Mouse (Mus musculus) limb, embryonic 14.5 days (tissue): ENCODE measurements around the gene Adgrg5. TPM values are rescaled to one million over a fixed set of nuclear protein-coding genes. Genes with fewer than 3 reads are reported as not detected.

Source experiments
- ATAC-seq: fragments of 200-750 bp; cut with Nextera tagmentation; 2 replicates; pipeline ENCODE4 v1.8.0; 2017; ENCODE audit warnings: low read depth, moderate number of reproducible peaks, moderate TSS enrichment; ENCODE audit not compliant: low FRiP score
- DNase-seq: peaks from one replicate; pipeline ENCODE4 v3.0.0-alpha.2; 2015; ENCODE audit warnings: low spot score
- H3K27ac ChIP-seq: fragments of 300-500 bp; sonication (generic); replicated peaks from 2 replicates; pipeline ENCODE4 v1.5.1; 2014; ENCODE audit warnings: low read depth, mild to moderate bottlenecking, low read length, moderate library complexity, mixed read lengths
- H3K27me3 ChIP-seq: fragments of 300-500 bp; sonication (generic); 2 replicates; pipeline ENCODE4 v1.6.1; 2014; ENCODE audit warnings: low read length, mixed read lengths; ENCODE audit not compliant: control insufficient read depth, insufficient read depth
- H3K36me3 ChIP-seq: fragments of 300-500 bp; sonication (generic); 2 replicates; pipeline ENCODE4 v1.6.1; 2014; ENCODE audit warnings: mild to moderate bottlenecking, low read length, moderate library complexity, mixed read lengths; ENCODE audit not compliant: control insufficient read depth, insufficient read depth
- H3K4me1 ChIP-seq: fragments of 300-500 bp; sonication (generic); 2 replicates; pipeline ENCODE4 v1.6.1; 2014; ENCODE audit warnings: antibody characterized with exemption, low read length, mixed read lengths; ENCODE audit not compliant: control insufficient read depth, insufficient read depth
- H3K4me2 ChIP-seq: fragments of 300-500 bp; sonication (generic); replicated peaks from 2 replicates; pipeline ENCODE4 v1.6.1; 2014; ENCODE audit warnings: low read depth, mild to moderate bottlenecking, low read length, moderate library complexity; ENCODE audit not compliant: severe bottlenecking
- H3K4me3 ChIP-seq: fragments of 300-500 bp; sonication (generic); replicated peaks from 2 replicates; pipeline ENCODE4 v1.5.1; 2014; ENCODE audit warnings: low read length
- H3K9ac ChIP-seq: fragments of 300-500 bp; sonication (generic); 2 replicates; pipeline ENCODE4 v1.6.1; 2014; ENCODE audit warnings: mild to moderate bottlenecking, low read depth, low read length, moderate library complexity; ENCODE audit not compliant: severe bottlenecking
- H3K9me3 ChIP-seq: fragments of 300-500 bp; sonication (generic); 2 replicates; pipeline ENCODE4 v1.6.1; 2016; ENCODE audit warnings: low read length; ENCODE audit not compliant: control insufficient read depth
- POLR2A ChIP-seq: fragments of 200-500 bp; IDR thresholded peaks from 2 replicates; pipeline ENCODE4 v1.8.0; 2012; ENCODE audit warnings: inconsistent platforms, mild to moderate bottlenecking, moderate library complexity, borderline replicate concordance; ENCODE audit not compliant: insufficient read depth, insufficient read length; ENCODE audit errors: extremely low read depth
- WGBS: fragments of 180-500 bp; shearing (Covaris S2); extraction: QIAGEN DNeasy Blood & Tissue Kit; methylation state at CpG from one replicate; pipeline ENCODE4 v1.1.7; 2014; 5-methylcytosine and 5-hydroxymethylcytosine counted together
- polyA plus RNA-seq, 2 experiments: library from polyadenylated mRNA; depleted of rRNA in 1 of 2; stranded (reverse) in 1 of 2; unstranded in 1 of 2; fragments of >200 nt; fragmentation: Nextera tagmentation in 1 of 2; extraction: Ambion mirVana in 1 of 2; gene quantifications; 2 replicates each; pipeline versions ENCODE4 v1.2.1 to v1.2.3; 2012 to 2014

The Adgrg5 gene
- polyA plus RNA-seq, 2 experiments, result 0.33 to 0.45 TPM

DNA sequence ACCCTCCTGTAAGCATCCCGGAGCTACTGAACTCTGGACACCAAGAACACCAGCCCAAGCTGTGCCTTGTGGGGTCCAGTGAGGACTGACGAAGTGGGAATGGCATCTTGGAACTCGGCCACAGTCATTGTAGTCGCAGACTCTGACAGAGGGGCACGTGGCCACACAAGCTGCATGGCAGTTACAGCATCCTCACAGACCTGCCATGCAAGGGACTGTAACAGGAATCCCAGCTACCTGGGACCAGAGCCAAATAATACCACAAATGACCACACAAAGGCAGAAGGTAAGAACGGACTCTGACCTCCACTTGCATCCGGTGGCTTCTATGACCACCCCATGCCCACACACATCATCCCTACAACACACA lies 30.9 kb downstream of the Adgrg5 start:
- Histone ChIP-seq H3K9ac (no peak overlapping the region), H3K36me3 (no peaks in the 10 kb centered on the region), H3K27ac (no peak overlapping the region), H3K4me3 (no peak overlapping the region), H3K4me1 (no peaks in the 10 kb centered on the region), H3K4me2 (no peak overlapping the region), H3K27me3 (no peaks in the 10 kb centered on the region), H3K9me3 (no peaks in the 10 kb centered on the region)
- DNase-seq, result no peak
- no peak for TF ChIP-seq POLR2A
- ATAC-seq, result no peak
- WGBS, result 67% methylated on average over 7 of the region's 7 CpGs

DNA sequence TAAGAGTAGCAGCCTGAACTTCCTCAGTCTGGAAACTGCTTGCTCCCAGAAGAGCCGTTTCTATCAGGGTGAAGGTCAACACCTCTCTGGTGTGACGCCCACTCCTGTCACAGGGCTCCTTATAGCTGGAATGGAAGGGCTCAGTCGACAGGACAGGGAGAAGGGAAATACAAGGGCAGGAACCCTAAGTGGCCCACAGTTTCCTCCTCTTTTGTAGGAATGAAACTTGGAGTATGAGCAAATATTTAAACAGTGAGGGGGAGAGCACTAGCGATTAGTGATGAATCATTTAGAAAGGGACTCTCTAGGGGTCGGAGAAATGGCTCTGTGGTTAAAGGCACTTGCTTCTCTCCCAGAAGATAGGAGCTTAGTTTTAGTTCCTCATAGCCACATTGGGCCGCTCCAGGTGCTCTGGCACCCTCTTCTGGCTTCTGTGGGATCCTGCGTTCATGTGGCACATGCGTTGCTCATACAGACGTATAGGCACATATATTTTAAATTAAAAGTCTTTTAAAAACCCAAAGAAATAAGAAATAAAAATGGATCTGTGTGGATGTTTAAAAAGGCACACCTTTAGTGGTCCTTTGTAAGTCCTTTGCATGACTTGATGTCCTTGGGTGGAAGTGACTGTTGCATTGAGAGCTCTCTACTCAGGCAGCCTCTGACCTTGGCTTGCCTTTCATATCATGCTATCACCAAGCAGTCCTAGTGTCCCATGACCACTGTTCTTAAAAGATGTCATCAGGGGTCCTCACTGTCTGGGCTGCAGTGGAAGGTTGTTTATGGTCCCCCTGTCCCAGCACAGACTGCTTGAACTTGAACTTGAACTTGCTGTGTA lies 31.6 kb downstream of the Adgrg5 start:
- Histone ChIP-seq H3K4me2 (no peak overlapping the region), H3K4me3 (no peak overlapping the region), H3K27ac (no peak overlapping the region), H3K9ac (no peak overlapping the region), H3K4me1 (0 out of 2 replicates have a peak, but pooled peaks cover 5% of the 10 kb centered on the region), H3K27me3 (no peaks in the 10 kb centered on the region), H3K36me3 (no peaks in the 10 kb centered on the region), H3K9me3 (no peaks in the 10 kb centered on the region)
- ATAC-seq (no peak), DNase-seq (peak; percentile 42)
- TF ChIP-seq POLR2A, result no peak
- 35% methylated on average over 9 of the region's 9 CpGs for WGBS

DNA sequence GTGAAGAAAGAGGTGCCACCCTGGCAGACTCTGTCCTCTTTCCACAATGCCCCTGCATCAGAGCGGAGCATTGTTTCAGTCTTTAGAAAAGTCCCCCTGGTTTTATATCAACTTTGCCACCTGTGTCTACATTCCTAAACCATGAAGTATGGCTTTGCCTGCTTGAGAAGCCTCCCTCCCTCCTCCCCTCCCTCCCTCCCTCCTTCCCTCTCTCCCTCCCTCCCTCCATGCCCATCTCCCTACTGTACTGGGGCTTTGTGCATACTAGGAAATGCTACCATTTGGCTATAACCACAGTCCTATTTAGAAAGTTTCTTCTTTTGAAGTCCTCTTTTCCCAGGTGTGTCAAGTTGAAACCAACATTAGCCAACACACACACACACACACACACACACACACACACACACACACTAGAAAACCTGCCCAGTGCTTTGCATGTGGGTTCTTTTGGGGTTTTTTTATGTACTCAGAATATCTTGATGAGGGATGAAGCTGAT lies 32.6 kb downstream of the Adgrg5 start:
- no peak overlapping the region for H3K27ac ChIP-seq
- no peak overlapping the region for H3K9ac ChIP-seq
- no peak for TF ChIP-seq POLR2A
- H3K9me3 ChIP-seq, result no peaks in the 10 kb centered on the region
- H3K4me2 ChIP-seq, result no peak overlapping the region
- H3K4me3 ChIP-seq, result no peak overlapping the region
- DNase-seq (no peak), ATAC-seq (no peak)
- WGBS, result 50% methylated on average over 1 of the region's 1 CpGs
- 0 out of 2 replicates have a peak, but pooled peaks cover 5% of the 10 kb centered on the region for H3K4me1 ChIP-seq
- H3K36me3 ChIP-seq, result no peaks in the 10 kb centered on the region
- H3K27me3 ChIP-seq, result no peaks in the 10 kb centered on the region

DNA sequence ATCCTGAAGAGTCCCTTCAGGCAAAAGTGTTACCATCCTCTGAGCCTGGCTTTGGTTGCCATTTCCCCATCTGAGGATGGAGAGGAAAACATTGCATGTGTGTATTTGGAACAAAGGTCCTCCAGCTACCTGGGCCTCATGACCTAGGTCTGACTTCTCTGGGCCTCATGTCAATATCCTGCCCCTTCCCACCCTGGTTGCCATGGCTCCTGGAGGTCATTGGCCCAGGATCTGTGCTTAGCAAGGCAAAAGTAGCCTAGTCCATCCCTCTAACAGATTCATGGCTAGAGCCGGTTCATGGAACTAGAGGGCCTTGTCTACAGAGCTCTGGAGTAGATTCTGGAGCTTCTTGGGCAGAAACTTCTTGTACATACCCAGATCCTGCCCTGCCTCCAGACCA lies 38.7 kb downstream of the Adgrg5 start:
- no peak for TF ChIP-seq POLR2A
- no peaks in the 10 kb centered on the region for H3K27me3 ChIP-seq
- ATAC-seq, result no peak
- no peak for DNase-seq
- H3K4me3 ChIP-seq, result no peak overlapping the region
- 0 out of 2 replicates have a peak, but pooled peaks cover 5% of the 10 kb centered on the region for H3K4me1 ChIP-seq
- H3K36me3 ChIP-seq, result no peaks in the 10 kb centered on the region
- WGBS, result 80% methylated on average over 1 of the region's 1 CpGs
- no peak overlapping the region for H3K4me2 ChIP-seq
- no peak overlapping the region for H3K27ac ChIP-seq
- H3K9ac ChIP-seq, result no peak overlapping the region
- H3K9me3 ChIP-seq, result no peaks in the 10 kb centered on the region

DNA sequence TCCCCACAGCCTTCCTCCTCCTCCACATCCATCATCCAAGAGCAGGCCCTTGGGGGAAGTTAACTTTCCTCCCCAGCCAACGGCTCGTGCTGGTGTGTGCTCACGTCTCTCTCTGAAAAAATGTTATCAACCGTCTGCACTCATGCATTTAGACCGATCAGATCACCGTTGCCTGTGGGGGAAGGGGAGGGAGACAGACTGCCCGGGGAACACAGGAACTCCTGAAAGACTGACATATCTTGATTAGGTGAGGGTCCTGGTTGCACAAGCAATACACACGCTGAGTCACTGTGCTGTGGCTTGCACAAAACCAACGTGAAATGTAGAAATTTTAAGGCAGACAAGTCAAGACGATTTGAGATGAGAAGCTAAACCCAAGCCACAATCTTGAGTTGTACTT lies 41.3 kb downstream of the Adgrg5 start:
- no peak for DNase-seq
- Histone ChIP-seq H3K4me1 (0 out of 2 replicates have a peak, but pooled peaks cover 3% of the 10 kb centered on the region), H3K36me3 (no peaks in the 10 kb centered on the region), H3K27ac (no peak overlapping the region), H3K9ac (no peak overlapping the region), H3K9me3 (no peaks in the 10 kb centered on the region), H3K4me2 (no peak overlapping the region), H3K27me3 (no peaks in the 10 kb centered on the region), H3K4me3 (no peak overlapping the region)
- no peak for TF ChIP-seq POLR2A
- ATAC-seq, result no peak
- 46% methylated on average over 10 of the region's 10 CpGs for WGBS
